Mouse (Mus musculus) embryonic fibroblast, embryonic 13.5 days (primary cell): ENCODE measurements around the gene Icos.

Experiments
- CTCF ChIP-seq: IDR thresholded peaks from 2 replicates; pipeline ENCODE4 v1.5.1; 2011; ENCODE audit warnings: mild to moderate bottlenecking, control low read depth, low read length, moderate library complexity, borderline replicate concordance; ENCODE audit not compliant: insufficient read depth
- POLR2A ChIP-seq: IDR thresholded peaks from 2 replicates; pipeline ENCODE4 v1.6.1; 2011; ENCODE audit warnings: low read depth, mild to moderate bottlenecking, control low read depth, low read length, moderate library complexity

DNA sequence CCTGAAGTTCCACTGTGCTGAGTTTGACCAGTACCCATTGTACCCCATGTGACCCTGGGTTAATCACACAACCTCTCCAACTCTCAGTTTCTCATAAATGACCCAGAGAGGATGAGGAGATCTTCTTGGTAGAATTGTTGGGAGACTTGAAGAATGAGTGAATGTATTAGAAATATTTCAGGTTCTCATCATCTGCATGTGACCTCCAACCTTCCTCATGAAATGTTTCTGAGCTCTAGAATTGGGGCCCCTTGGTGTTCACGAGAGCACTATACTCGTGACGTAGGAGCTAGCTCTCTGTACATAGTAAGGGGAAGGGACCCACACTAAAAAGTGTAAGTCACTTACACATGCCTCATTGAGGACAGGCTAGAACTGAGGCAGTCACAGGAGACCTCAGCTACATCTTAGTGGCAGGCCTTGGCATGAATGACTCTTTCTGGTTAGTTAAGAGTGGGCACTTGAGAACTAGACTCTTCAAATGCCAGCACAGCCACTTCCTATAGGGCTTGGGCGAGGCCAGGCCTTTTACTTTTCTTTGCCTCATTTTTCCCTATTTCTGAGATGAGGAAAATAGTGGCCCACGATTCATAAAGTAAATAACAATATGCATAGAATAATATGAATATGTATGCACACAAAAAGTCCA lies 2.0 kb upstream of the Icos start:
- TF ChIP-seq POLR2A (no peak), CTCF (no peak)
